Mouse (Mus musculus): ENCODE measurements around the gene Prss46. TPM values are rescaled to one million over a fixed set of nuclear protein-coding genes. Genes with fewer than 3 reads are reported as not detected.

The Prss46 gene
- total and polyA plus RNA-seq, 2 experiments from 2014 or later, result not detected

- Histone ChIP-seq H3K9ac (replicated peaks; ENCODE audit: low read depth, low read length) (no peak overlapping the region), H3K4me1 (ENCODE audit: control insufficient read depth, insufficient read depth) (no peaks in the 10 kb centered on the region), H3K9me3 (replicated peaks; ENCODE audit: control insufficient read depth, low read length) (no peaks in the 10 kb centered on the region), H3K4me3 (ENCODE audit: low read depth, low read length) (no peak overlapping the region), H3K36me3 (replicated peaks; ENCODE audit: control insufficient read depth, insufficient read depth, low read length) (no peaks in the 10 kb centered on the region), H3K4me2 (ENCODE audit: low read depth, low read length) (no peak overlapping the region), H3K27ac (ENCODE audit: low read depth) (no peak overlapping the region), H3K27me3 (ENCODE audit: control insufficient read depth, insufficient read depth, low read length) (no peaks in the 10 kb centered on the region)
- TF ChIP-seq EP300 (IDR thresholded peaks at IDR 0.05; ENCODE audit: low read depth) (no peak), CTCF (IDR thresholded peaks at IDR 0.05; ENCODE audit: low read depth) (no peak)
- WGBS, result 91% methylated on average over 6 of the region's 6 CpGs
- ATAC-seq (ENCODE audit: insufficient read depth, low read depth) (no peak), DNase-seq (ENCODE audit: low spot score) (no peak)
Measured at GRCm38 (mm10) chr9:110901204-110901603, 56.9 kb downstream of the Prss46 start.

- DNase-seq (ENCODE audit: low spot score) (no peak), ATAC-seq (ENCODE audit: insufficient read depth, low read depth) (no peak)
Measured at GRCm38 (mm10) chr9:110902271-110902670, 58.0 kb downstream of the Prss46 start.

More at GRCm38 (mm10) chr9:110902271-110902670, 58.0 kb downstream of the Prss46 start:
- H3K9me3 ChIP-seq (replicated peaks; ENCODE audit: control insufficient read depth, low read length), result no peaks in the 10 kb centered on the region
- H3K27me3 ChIP-seq (ENCODE audit: control insufficient read depth, insufficient read depth, low read length), result no peaks in the 10 kb centered on the region
- H3K4me3 ChIP-seq (ENCODE audit: low read depth, low read length), result no peak overlapping the region
- H3K36me3 ChIP-seq (replicated peaks; ENCODE audit: control insufficient read depth, insufficient read depth, low read length), result no peaks in the 10 kb centered on the region
- H3K4me2 ChIP-seq (ENCODE audit: low read depth, low read length), result no peak overlapping the region
- H3K9ac ChIP-seq (replicated peaks; ENCODE audit: low read depth, low read length), result no peak overlapping the region
- TF ChIP-seq EP300 (IDR thresholded peaks at IDR 0.05; ENCODE audit: low read depth), result no peak
- TF ChIP-seq CTCF (IDR thresholded peaks at IDR 0.05; ENCODE audit: low read depth), result no peak
- no peak overlapping the region for H3K27ac ChIP-seq (ENCODE audit: low read depth)
- 53% methylated on average over 4 of the region's 4 CpGs for WGBS
- H3K4me1 ChIP-seq (ENCODE audit: control insufficient read depth, insufficient read depth), result no peaks in the 10 kb centered on the region

Other genes starting within 250 kb of the Prss46 start
- 7.9 and 22.8 TPM in 2 replicates for gene Nradd, start 220.1 kb upstream of the Prss46 start, total RNA-seq (2014; rRNA removed; ENCODE audit: low replicate concordance)
- 10.4 and 11.5 TPM in 2 replicates for gene Nradd, start 220.1 kb upstream of the Prss46 start, polyA plus RNA-seq (2015; fragmentation: Nextera tagmentation; extraction: Ambion mirVana)
- gene Nbeal2, start 190.3 kb upstream of the Prss46 start, total RNA-seq (2014; rRNA removed; ENCODE audit: low replicate concordance), result 11.5 and 12.9 TPM in 2 replicates
- 1.2 and 1.6 TPM in 2 replicates for gene Nbeal2, start 190.3 kb upstream of the Prss46 start, polyA plus RNA-seq (2015; fragmentation: Nextera tagmentation; extraction: Ambion mirVana)
- gene Ccdc12, start 188.0 kb upstream of the Prss46 start, total RNA-seq (2014; rRNA removed; ENCODE audit: low replicate concordance), result 52.9 and 95.9 TPM in 2 replicates
- gene Ccdc12, start 188.0 kb upstream of the Prss46 start, polyA plus RNA-seq (2015; fragmentation: Nextera tagmentation; extraction: Ambion mirVana), result 134 and 143 TPM in 2 replicates
- gene Myl3, start 102.6 kb upstream of the Prss46 start, total RNA-seq (2014; rRNA removed; ENCODE audit: low replicate concordance), result 7,206 and 8,752 TPM in 2 replicates
- gene Myl3, start 102.6 kb upstream of the Prss46 start, polyA plus RNA-seq (2015; fragmentation: Nextera tagmentation; extraction: Ambion mirVana), result 7,883 and 7,975 TPM in 2 replicates
- 34.2 and 41.8 TPM in 2 replicates for gene Pth1r, start 97.4 kb upstream of the Prss46 start, total RNA-seq (2014; rRNA removed; ENCODE audit: low replicate concordance)
- 11.4 and 12.0 TPM in 2 replicates for gene Pth1r, start 97.4 kb upstream of the Prss46 start, polyA plus RNA-seq (2015; fragmentation: Nextera tagmentation; extraction: Ambion mirVana)
- not detected in 2 replicates for gene Prss42, start 46.3 kb upstream of the Prss46 start, total RNA-seq (2014; rRNA removed; ENCODE audit: low replicate concordance)
- gene Prss42, start 46.3 kb upstream of the Prss46 start, polyA plus RNA-seq (2015; fragmentation: Nextera tagmentation; extraction: Ambion mirVana), result not detected in 2 replicates
- not detected in 2 replicates for gene Prss44, start 30.5 kb upstream of the Prss46 start, total RNA-seq (2014; rRNA removed; ENCODE audit: low replicate concordance)
- gene Prss44, start 30.5 kb upstream of the Prss46 start, polyA plus RNA-seq (2015; fragmentation: Nextera tagmentation; extraction: Ambion mirVana), result not detected in 2 replicates
- gene Prss43, start 17.8 kb upstream of the Prss46 start, total RNA-seq (2014; rRNA removed; ENCODE audit: low replicate concordance), result not detected in 2 replicates
- 0.04 TPM in 1 of 2 replicates, not detected in the other for gene Prss43, start 17.8 kb upstream of the Prss46 start, polyA plus RNA-seq (2015; fragmentation: Nextera tagmentation; extraction: Ambion mirVana)
- not detected in 2 replicates for gene Prss45, start 9.9 kb upstream of the Prss46 start, total RNA-seq (2014; rRNA removed; ENCODE audit: low replicate concordance)
- gene Prss45, start 9.9 kb upstream of the Prss46 start, polyA plus RNA-seq (2015; fragmentation: Nextera tagmentation; extraction: Ambion mirVana), result 0.15 TPM in 1 of 2 replicates, not detected in the other
- gene Prss50, start 13.5 kb downstream of the Prss46 start, total RNA-seq (2014; rRNA removed; ENCODE audit: low replicate concordance), result not detected in 2 replicates
- 0.08 TPM in 1 of 2 replicates, not detected in the other for gene Prss50, start 13.5 kb downstream of the Prss46 start, polyA plus RNA-seq (2015; fragmentation: Nextera tagmentation; extraction: Ambion mirVana)
- 5.5 and 6.0 TPM in 2 replicates for gene Als2cl, start 35.4 kb downstream of the Prss46 start, total RNA-seq (2014; rRNA removed; ENCODE audit: low replicate concordance)
- gene Als2cl, start 35.4 kb downstream of the Prss46 start, polyA plus RNA-seq (2015; fragmentation: Nextera tagmentation; extraction: Ambion mirVana), result 1.3 and 2.1 TPM in 2 replicates
- 2.1 TPM in 1 of 2 replicates, not detected in the other for gene Tmie, start 35.6 kb downstream of the Prss46 start, total RNA-seq (2014; rRNA removed; ENCODE audit: low replicate concordance)
- 0.71 and 0.81 TPM in 2 replicates for gene Tmie, start 35.6 kb downstream of the Prss46 start, polyA plus RNA-seq (2015; fragmentation: Nextera tagmentation; extraction: Ambion mirVana)
- not detected in 2 replicates for gene Fam240a, start 72.4 kb downstream of the Prss46 start, total RNA-seq (2014; rRNA removed; ENCODE audit: low replicate concordance)
- not detected in 2 replicates for gene Fam240a, start 72.4 kb downstream of the Prss46 start, polyA plus RNA-seq (2015; fragmentation: Nextera tagmentation; extraction: Ambion mirVana)
- gene Tdgf1, start 101.7 kb downstream of the Prss46 start, total RNA-seq (2014; rRNA removed; ENCODE audit: low replicate concordance), result not detected in 2 replicates
- gene Tdgf1, start 101.7 kb downstream of the Prss46 start, polyA plus RNA-seq (2015; fragmentation: Nextera tagmentation; extraction: Ambion mirVana), result not detected in 2 replicates
- gene Lrrc2, start 107.0 kb downstream of the Prss46 start, total RNA-seq (2014; rRNA removed; ENCODE audit: low replicate concordance), result 7.1 and 11.4 TPM in 2 replicates
- 14.6 and 21.0 TPM in 2 replicates for gene Lrrc2, start 107.0 kb downstream of the Prss46 start, polyA plus RNA-seq (2015; fragmentation: Nextera tagmentation; extraction: Ambion mirVana)
- 0.46 and 1.4 TPM in 2 replicates for gene Rtp3, start 146.1 kb downstream of the Prss46 start, total RNA-seq (2014; rRNA removed; ENCODE audit: low replicate concordance)
- 0.21 and 0.26 TPM in 2 replicates for gene Rtp3, start 146.1 kb downstream of the Prss46 start, polyA plus RNA-seq (2015; fragmentation: Nextera tagmentation; extraction: Ambion mirVana)
- gene Ltf, start 174.8 kb downstream of the Prss46 start, total RNA-seq (2014; rRNA removed; ENCODE audit: low replicate concordance), result 3.3 and 25.2 TPM in 2 replicates
- gene Ltf, start 174.8 kb downstream of the Prss46 start, polyA plus RNA-seq (2015; fragmentation: Nextera tagmentation; extraction: Ambion mirVana), result 0.72 and 1.5 TPM in 2 replicates
- gene Ccrl2, start 213.0 kb downstream of the Prss46 start, total RNA-seq (2014; rRNA removed; ENCODE audit: low replicate concordance), result 7.6 and 8.5 TPM in 2 replicates
- 9.9 and 11.6 TPM in 2 replicates for gene Ccrl2, start 213.0 kb downstream of the Prss46 start, polyA plus RNA-seq (2015; fragmentation: Nextera tagmentation; extraction: Ambion mirVana)